Mouse (Mus musculus): Measurements from ENCODE around the gene Dcdc2b.

Gene Dcdc2b

GRCm38 (mm10) chr4:129614093-129614492, at the start of gene Dcdc2b:
TSS of gene Dcdc2b (minus strand) at chr4:129614257.
- no peak for DNase-seq (ENCODE audit: inconsistent ontology term)

GRCm38 (mm10) chr4:129662255-129662813, 48.3 kb upstream of the Dcdc2b start:
- no peak for DNase-seq (ENCODE audit: inconsistent ontology term)

- DNase-seq (ENCODE audit: inconsistent ontology term), result no peak
These were observed 47.5 kb upstream of the Dcdc2b start for GRCm38 (mm10) chr4:129661584-129661983.

- no peak for DNase-seq (ENCODE audit: inconsistent ontology term)
These were observed 40.7 kb upstream of the Dcdc2b start for GRCm38 (mm10) chr4:129654770-129655169.

DNA sequence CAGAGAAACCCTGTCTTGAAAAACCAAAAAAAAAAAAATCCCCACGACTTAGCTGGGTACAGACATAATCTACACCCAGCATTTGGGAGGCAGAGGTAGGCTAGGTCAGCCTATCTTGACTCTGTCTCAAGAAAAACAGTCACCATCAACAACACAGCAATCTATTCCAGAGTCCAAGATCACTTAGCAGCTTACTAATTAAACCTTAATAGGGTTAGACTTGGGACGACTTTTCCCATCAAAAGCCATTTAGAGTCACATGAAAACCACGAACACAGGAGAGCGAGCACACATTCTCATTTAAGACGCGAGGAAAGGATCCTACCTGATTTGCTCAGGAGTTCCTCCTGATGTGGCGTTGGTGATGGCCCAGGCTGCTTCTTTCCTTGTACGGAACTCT, 36.3 kb upstream of the Dcdc2b start:
- DNase-seq (ENCODE audit: inconsistent ontology term), result no peak

DNA sequence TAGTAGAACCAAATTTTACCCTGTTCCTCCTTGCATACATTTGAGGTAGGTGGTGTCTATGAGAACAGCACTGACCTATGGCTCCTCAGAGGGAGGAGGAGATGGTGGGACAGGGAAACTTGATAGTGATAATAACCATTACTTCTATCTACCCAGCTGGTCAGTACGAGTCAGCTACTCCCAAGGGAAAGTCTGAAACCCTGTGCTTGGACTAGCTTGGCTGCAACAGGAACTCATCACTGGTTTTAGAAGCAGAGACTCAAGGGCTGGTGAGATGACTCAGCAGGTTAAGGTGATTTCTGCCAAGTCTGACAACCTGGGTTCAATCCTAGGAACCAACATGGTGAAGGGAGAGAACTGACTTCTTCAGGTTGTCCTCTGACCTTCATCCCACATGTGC, 34.6 kb upstream of the Dcdc2b start:
- DNase-seq (ENCODE audit: inconsistent ontology term), result no peak

- no peak for DNase-seq (ENCODE audit: inconsistent ontology term)
These were observed 31.1 kb upstream of the Dcdc2b start for GRCm38 (mm10) chr4:129645204-129645603.

- DNase-seq (ENCODE audit: inconsistent ontology term), result peak; percentile 11
These were observed 27.7 kb upstream of the Dcdc2b start for GRCm38 (mm10) chr4:129641756-129642155.

- DNase-seq (ENCODE audit: inconsistent ontology term), result peak; percentile 99
These were observed 26.8 kb upstream of the Dcdc2b start, which contains the start of gene Txlna for GRCm38 (mm10) chr4:129640638-129641467. TSS of gene Txlna (minus strand) at chr4:129641065.

GRCm38 (mm10) chr4:129640101-129640637, 26.1 kb upstream of the Dcdc2b start:
- no peak for DNase-seq (ENCODE audit: inconsistent ontology term)

DNA sequence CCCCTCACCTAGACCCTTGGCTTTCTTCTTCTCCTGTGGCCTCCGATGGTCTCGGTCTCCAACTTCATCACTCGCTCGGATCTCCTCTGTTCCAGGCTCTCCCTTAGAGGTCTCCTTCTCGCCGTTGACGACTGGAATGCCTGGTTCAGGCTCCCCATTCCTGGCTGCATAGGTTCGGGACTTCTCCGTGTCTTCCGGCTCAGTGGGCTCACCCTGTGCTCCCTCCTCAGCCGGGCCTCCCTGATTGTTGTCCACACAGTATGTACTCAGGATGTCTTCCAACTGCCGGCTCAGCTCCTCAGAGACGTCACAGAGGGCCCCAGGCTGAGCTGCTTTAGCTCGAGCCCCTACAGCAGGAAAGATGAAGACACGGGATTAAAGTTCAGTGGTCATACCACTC, 25.2 kb upstream of the Dcdc2b start:
- no peak for DNase-seq (ENCODE audit: inconsistent ontology term)

GRCm38 (mm10) chr4:129633852-129634251, 19.8 kb upstream of the Dcdc2b start:
- no peak for DNase-seq (ENCODE audit: inconsistent ontology term)

GRCm38 (mm10) chr4:129631867-129632266, 17.8 kb upstream of the Dcdc2b start:
- no peak for DNase-seq (ENCODE audit: inconsistent ontology term)

GRCm38 (mm10) chr4:129630944-129631343, 16.9 kb upstream of the Dcdc2b start:
- DNase-seq (ENCODE audit: inconsistent ontology term), result no peak

GRCm38 (mm10) chr4:129626035-129626434, 12.0 kb upstream of the Dcdc2b start:
- no peak for DNase-seq (ENCODE audit: inconsistent ontology term)

- no peak for DNase-seq (ENCODE audit: inconsistent ontology term)
These were observed 11.4 kb upstream of the Dcdc2b start for GRCm38 (mm10) chr4:129625496-129625895.

GRCm38 (mm10) chr4:129625029-129625370, 10.9 kb upstream of the Dcdc2b start:
- peak; percentile 60 for DNase-seq (ENCODE audit: inconsistent ontology term)

GRCm38 (mm10) chr4:129624281-129625028, 10.4 kb upstream of the Dcdc2b start:
- peak; percentile 97 for DNase-seq (ENCODE audit: inconsistent ontology term)

GRCm38 (mm10) chr4:129623681-129624091, 9.6 kb upstream of the Dcdc2b start, which contains the start of gene Ccdc28b:
TSS of gene Ccdc28b (minus strand) at chr4:129623947.
- DNase-seq (ENCODE audit: inconsistent ontology term), result no peak

DNA sequence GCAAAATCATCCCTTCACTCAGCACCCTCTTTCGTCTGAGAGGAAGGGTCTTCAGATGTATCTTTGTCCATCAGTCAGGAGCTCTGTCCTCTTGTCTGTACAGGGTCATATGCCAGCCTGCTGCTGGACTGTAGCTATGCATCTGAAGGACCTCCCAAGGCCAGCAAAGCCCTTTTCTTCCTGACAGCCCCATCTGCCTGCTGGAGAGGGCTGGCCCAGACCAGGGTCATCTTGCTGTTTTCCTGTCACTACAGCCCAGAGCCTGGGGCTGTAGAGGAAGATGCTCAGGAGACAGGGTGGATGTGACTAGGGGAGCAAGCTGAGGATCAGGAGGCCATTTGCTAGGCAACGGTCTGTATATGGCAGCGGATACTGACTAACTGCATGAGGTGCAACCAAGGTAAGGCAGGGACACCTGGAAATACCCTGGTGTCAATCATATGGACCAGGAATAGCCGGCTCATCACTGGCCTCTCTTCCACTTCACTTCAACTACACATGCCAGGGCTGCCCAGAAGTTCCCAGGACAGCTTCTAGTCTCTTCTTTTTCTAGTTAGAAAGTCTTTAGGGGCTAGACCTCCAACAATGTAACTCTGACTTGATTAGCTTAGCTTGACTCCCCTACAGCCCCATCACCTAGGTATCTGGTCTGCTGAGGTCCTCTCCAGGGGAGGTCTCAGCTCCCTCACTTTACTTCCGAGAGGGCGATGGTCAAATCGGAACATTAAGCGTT, 8.9 kb upstream of the Dcdc2b start:
- DNase-seq (ENCODE audit: inconsistent ontology term), result no peak

- DNase-seq (ENCODE audit: inconsistent ontology term), result no peak
These were observed 8.2 kb upstream of the Dcdc2b start for GRCm38 (mm10) chr4:129622120-129622802.

All from Muller cell, postnatal 12 days (primary cell).